ENCODE assay signal across 26 mouse cellular contexts in genomic region chr16:25251080-25251479, GRCm38 (mm10). TPM values are rescaled to one million over a fixed set of nuclear protein-coding genes. Genes with fewer than 3 reads are reported as not detected.
DNase-seq lines count a peak whose midpoint lies in the region; TF ChIP-seq lines count a peak whose summit lies in the region.
"Had no signal": no experiment of that assay in that cellular context is flagged by ENCODE, and none has a peak within 500 bp of the region (broad histone marks: within the 10 kb centered on the region; RNA-seq: fewer than 3 reads in every experiment).

No protein-coding gene starts in this region.

- peak; percentile 22 for DNase-seq in gastrocnemius, postnatal 25 days
- DNase-seq in gastrocnemius, postnatal 36 days = no peak
- DNase-seq in lung, postnatal 14 days = peak; percentile 3
- no peak for DNase-seq in lung, postnatal 10 days
- peak; percentile 10 for DNase-seq in skeletal muscle tissue, adult 2 months (ENCODE audit: low read depth, low spot score)
- DNase-seq in heart, postnatal 10 days = no peak
- DNase-seq: adrenal gland, postnatal 10 days; adrenal gland, postnatal 36 days; cerebellum, adult 18-20 months; cerebellum, adult 9-10 months; cerebellum, postnatal 25 days; heart, postnatal 14 days; heart, postnatal 4 days had no signal

- H3K27me3 ChIP-seq in C2C12 (ENCODE audit: control insufficient read depth, insufficient read depth, insufficient read length) = no peaks in the 10 kb centered on the region
- H3K27me3 ChIP-seq: CH12.LX; embryonic facial prominence, embryonic 12.5 days; embryonic facial prominence, embryonic 15.5 days; heart, embryonic 12.5 days; heart, embryonic 15.5 days had no signal

- no peak for TF ChIP-seq CTCF in C2C12 (IDR thresholded peaks at IDR 0.05; ENCODE audit: control insufficient read depth, insufficient read depth, insufficient read length)

- intact Hi-C loops in gastrocnemius, postnatal 36 days (cut with DNase I) = no loop called here
- intact Hi-C loops in heart, postnatal 10 days (cut with DNase I) = no loop called here

- H3K79me3 ChIP-seq in C2C12 (ENCODE audit: low read depth) = no peaks in the 10 kb centered on the region

- H3K4me3 ChIP-seq in C2C12 (ENCODE audit: insufficient read depth, poor library complexity, severe bottlenecking) = no peak overlapping the region
- H3K4me3 ChIP-seq: embryonic facial prominence, embryonic 12.5 days; embryonic facial prominence, embryonic 15.5 days; heart, embryonic 12.5 days; heart, embryonic 15.5 days had no signal

- H3K79me2 ChIP-seq in C2C12 (ENCODE audit: control insufficient read depth, insufficient read depth) = no peaks in the 10 kb centered on the region

- no peaks in the 10 kb centered on the region for H3K36me3 ChIP-seq in C2C12 (ENCODE audit: control insufficient read depth, insufficient read depth)
- H3K36me3 ChIP-seq: embryonic facial prominence, embryonic 12.5 days; embryonic facial prominence, embryonic 15.5 days; G1E; heart, embryonic 12.5 days; heart, embryonic 15.5 days had no signal

- H3ac ChIP-seq in C2C12 (ENCODE audit: control insufficient read depth, insufficient read length, low read depth) = no peak overlapping the region

TF ChIP-seq in C2C12, 6 proteins besides CTCF, POLR2A, EP300 and RAD21:
- peak; percentile 74 for TF ChIP-seq MYOD1 (IDR thresholded peaks at IDR 0.05; ENCODE audit: control insufficient read depth, insufficient read length, low read depth)
- TF ChIP-seq FOSL1 (IDR thresholded peaks at IDR 0.05; ENCODE audit: insufficient read depth, low read length, poor library complexity, severe bottlenecking) = no peak

RNA-seq across cellular contexts. Expression of gene Tprg, which starts 35.5 kb away (rescaled TPM):
- not detected for total RNA-seq in gastrocnemius, postnatal 25 days (2021)
- not detected for total RNA-seq in gastrocnemius, postnatal 36 days (2021)
- 0.04 TPM for polyA plus RNA-seq in C2C12 (2012; fragmentation: generic; extraction: Trizol)
- total RNA-seq in heart, postnatal 10 days (2021) = not detected
- total RNA-seq: adrenal gland, adult 18-20 months; adrenal gland, postnatal 10 days; adrenal gland, postnatal 36 days; CH12.LX; common myeloid progenitor, adult 5-6 weeks; heart, adult 18-20 months; heart, postnatal 14 days; heart, postnatal 4 days had no signal
- polyA plus RNA-seq: embryonic facial prominence, embryonic 12.5 days; forebrain, embryonic 14.5 days; G1E; heart, embryonic 12.5 days; heart, embryonic 15.5 days; hindbrain, embryonic 11.5 days; hindbrain, embryonic 14.5 days had no signal

Comparison
In these comparisons a context has a peak if more than half of its experiments do, and no peak if none do; other contexts are left out.
1. DNase-seq: peak in gastrocnemius, postnatal 25 days (single experiment), lung, postnatal 14 days (single experiment) and skeletal muscle tissue, adult 2 months (single experiment); none in gastrocnemius, postnatal 36 days (0 of 2), lung, postnatal 10 days (single experiment) and heart, postnatal 10 days (0 of 2).